Mouse (Mus musculus): ENCODE measurements around the gene Edn3. TPM values are rescaled to one million over a fixed set of nuclear protein-coding genes. Genes with fewer than 3 reads are reported as not detected.

Gene Edn3
- total and polyA plus RNA-seq, 3 experiments, result not detected

- no peak overlapping the region for H3K9ac ChIP-seq (ENCODE audit: insufficient read depth, low read depth)
- H3K4me2 ChIP-seq (ENCODE audit: insufficient read depth, low read depth, poor library complexity, severe bottlenecking), result no peak overlapping the region
- H3K9me3 ChIP-seq (replicated peaks; ENCODE audit: low read length), result no peaks in the 10 kb centered on the region
- no peaks in the 10 kb centered on the region for H3K79me2 ChIP-seq (replicated peaks; ENCODE audit: control insufficient read depth, extremely low read depth, insufficient read depth, poor library complexity, severe bottlenecking)
- peaks cover 0 to 4% of the 10 kb centered on the region in 2 experiments; a peak in 1 of 4 replicates for H3K4me1 ChIP-seq (ENCODE audit: control insufficient read depth in 1 of 2, insufficient read depth in 2 of 2)
- H3K4me3 ChIP-seq (replicated peaks in 1 of 3; ENCODE audit: low read depth in 2 of 3, low read length in 2 of 3, poor library complexity in 1 of 3), result no peak overlapping the region
- TF ChIP-seq TBP (conservative IDR thresholded peaks at IDR 0.05; ENCODE audit: low read depth, low read length), result no peak
- TF ChIP-seq POLR2A (IDR thresholded peaks at IDR 0.05; ENCODE audit: low read depth, low read length), result no peak
- TF ChIP-seq NRF1 (IDR thresholded peaks at IDR 0.05; ENCODE audit: low read depth, low read length), result no peak
- no peak for TF ChIP-seq JUN (IDR thresholded peaks at IDR 0.05; ENCODE audit: insufficient read depth, low read depth, low read length)
- no peak for TF ChIP-seq MAX (IDR thresholded peaks at IDR 0.05; ENCODE audit: low read length)
- no peak for TF ChIP-seq PAX5 (IDR thresholded peaks at IDR 0.05; ENCODE audit: low read length)
- no peak for TF ChIP-seq TCF12 (IDR thresholded peaks at IDR 0.05; ENCODE audit: low read depth, low read length)
- no peak for TF ChIP-seq MXI1 (IDR thresholded peaks at IDR 0.05; ENCODE audit: low read depth, low read length)
- TF ChIP-seq ELF1 (IDR thresholded peaks at IDR 0.05; ENCODE audit: low read depth, low read length), result no peak
- TF ChIP-seq EP300 (IDR thresholded peaks at IDR 0.05; ENCODE audit: low read length), result no peak
- no peak for TF ChIP-seq IRF4 (IDR thresholded peaks at IDR 0.05; ENCODE audit: low read depth, low read length)
- TF ChIP-seq RCOR1 (conservative IDR thresholded peaks at IDR 0.05; ENCODE audit: low read depth, low read length), result no peak
- no peak for TF ChIP-seq GABPA (IDR thresholded peaks at IDR 0.05; ENCODE audit: insufficient replicate concordance, low read depth, low read length)
- TF ChIP-seq SMC3 (IDR thresholded peaks at IDR 0.05; ENCODE audit: low read depth, low read length), result no peak
- TF ChIP-seq HCFC1 (IDR thresholded peaks at IDR 0.05; ENCODE audit: low read depth, low read length), result no peak
- TF ChIP-seq ZNF384 (IDR thresholded peaks at IDR 0.05; ENCODE audit: low read depth, low read length), result no peak
- no peak for TF ChIP-seq ETS1 (conservative IDR thresholded peaks at IDR 0.05; ENCODE audit: low read depth, low read length)
- no peak for TF ChIP-seq MAZ (IDR thresholded peaks at IDR 0.05; ENCODE audit: low read depth, low read length)
- TF ChIP-seq ZMIZ1 (IDR thresholded peaks at IDR 0.05; ENCODE audit: low read depth, low read length), result no peak
- no peak for TF ChIP-seq ZKSCAN1 (IDR thresholded peaks at IDR 0.05; ENCODE audit: borderline replicate concordance, low read depth, low read length)
- DNase-seq (ENCODE audit: extremely low read depth), result no peak
- H3K27ac ChIP-seq (ENCODE audit: insufficient read depth, low read depth), result no peak overlapping the region
- dilution Hi-C loops (cut with MboI; ENCODE audit: extremely low pct_ligation_motif_present, extremely low pct_unique_long_range_greater_than_20kb, low sequenced_read_pairs) (no loop called here), in situ Hi-C loops (cut with MboI; ENCODE audit: low pct_ligation_motif_present, low pct_unique_long_range_greater_than_20kb, low sequenced_read_pairs) (no loop called here)
- H3K36me3 ChIP-seq (replicated peaks in 1 of 2; ENCODE audit: control insufficient read depth in 1 of 2, insufficient read depth in 1 of 2, low read length in 1 of 2), result no peaks in the 10 kb centered on the region
- H3K27me3 ChIP-seq (replicated peaks), result no peaks in the 10 kb centered on the region
Observed at GRCm38 (mm10) chr2:174717857-174718256, 42.6 kb upstream of the Edn3 start.

- Histone ChIP-seq H3K36me3 (replicated peaks in 1 of 2; ENCODE audit: control insufficient read depth in 1 of 2, insufficient read depth in 1 of 2, low read length in 1 of 2) (no peaks in the 10 kb centered on the region), H3K27ac (ENCODE audit: insufficient read depth, low read depth) (no peak overlapping the region), H3K4me2 (ENCODE audit: insufficient read depth, low read depth, poor library complexity, severe bottlenecking) (no peak overlapping the region), H3K79me2 (replicated peaks; ENCODE audit: control insufficient read depth, extremely low read depth, insufficient read depth, poor library complexity, severe bottlenecking) (no peaks in the 10 kb centered on the region), H3K4me1 (ENCODE audit: control insufficient read depth in 1 of 2, insufficient read depth in 2 of 2) (no peaks in the 10 kb centered on the region), H3K4me3 (replicated peaks in 1 of 3; ENCODE audit: low read depth in 2 of 3, low read length in 2 of 3, poor library complexity in 1 of 3) (no peak overlapping the region), H3K9ac (ENCODE audit: insufficient read depth, low read depth) (no peak overlapping the region), H3K27me3 (replicated peaks) (peaks cover 1% of the 10 kb centered on the region), H3K9me3 (replicated peaks; ENCODE audit: low read length) (no peaks in the 10 kb centered on the region)
- TF ChIP-seq USF2 (conservative IDR thresholded peaks at IDR 0.05; ENCODE audit: low read depth, low read length), result no peak
- TF ChIP-seq SMC3 (IDR thresholded peaks at IDR 0.05; ENCODE audit: low read depth, low read length), result no peak
- TF ChIP-seq EP300 (IDR thresholded peaks at IDR 0.05; ENCODE audit: low read length), result no peak
- no peak for TF ChIP-seq MAZ (IDR thresholded peaks at IDR 0.05; ENCODE audit: low read depth, low read length)
- no peak for TF ChIP-seq MXI1 (IDR thresholded peaks at IDR 0.05; ENCODE audit: low read depth, low read length)
- no peak for TF ChIP-seq NRF1 (IDR thresholded peaks at IDR 0.05; ENCODE audit: low read depth, low read length)
- TF ChIP-seq MAFK (IDR thresholded peaks at IDR 0.05; ENCODE audit: insufficient replicate concordance, low read length), result no peak
- TF ChIP-seq NELFE (IDR thresholded peaks at IDR 0.05; ENCODE audit: low read depth, low read length), result no peak
- TF ChIP-seq ETS1 (conservative IDR thresholded peaks at IDR 0.05; ENCODE audit: low read depth, low read length), result no peak
- no peak for TF ChIP-seq TCF12 (IDR thresholded peaks at IDR 0.05; ENCODE audit: low read depth, low read length)
- TF ChIP-seq CHD1 (IDR thresholded peaks at IDR 0.05; ENCODE audit: low read depth, low read length), result no peak
- no peak for TF ChIP-seq JUN (IDR thresholded peaks at IDR 0.05; ENCODE audit: insufficient read depth, low read depth, low read length)
- no peak for TF ChIP-seq HCFC1 (IDR thresholded peaks at IDR 0.05; ENCODE audit: low read depth, low read length)
- no peak for TF ChIP-seq CHD2 (IDR thresholded peaks at IDR 0.05; ENCODE audit: low read length)
- TF ChIP-seq ZC3H11A (IDR thresholded peaks at IDR 0.05; ENCODE audit: low read depth, low read length), result no peak
- DNase-seq (ENCODE audit: extremely low read depth), result no peak
- dilution Hi-C loops (cut with MboI; ENCODE audit: extremely low pct_ligation_motif_present, extremely low pct_unique_long_range_greater_than_20kb, low sequenced_read_pairs), result no loop called here
- in situ Hi-C loops (cut with MboI; ENCODE audit: low pct_ligation_motif_present, low pct_unique_long_range_greater_than_20kb, low sequenced_read_pairs), result no loop called here
Observed at GRCm38 (mm10) chr2:174727114-174727823, 33.1 kb upstream of the Edn3 start.
